Mouse (Mus musculus) neural tube, embryonic 12.5 days (tissue): ENCODE data around the gene Ccdc124. TPM values are rescaled to one million over a fixed set of nuclear protein-coding genes. Genes with fewer than 3 reads are reported as not detected.
"Not testable (repeated sequence)": the region's sequence is repeated elsewhere in the genome, so short reads cannot be mapped to it uniquely, and the experiment has no call there.

Experiments
- ATAC-seq: fragments of 200-750 bp; cut with Nextera tagmentation; 2 replicates; pipeline ENCODE4 v1.8.0; 2017; ENCODE audit warnings: low read depth, mild to moderate bottlenecking, moderate TSS enrichment, moderate library complexity; ENCODE audit not compliant: low FRiP score
- H3K27ac ChIP-seq: fragments of 300-500 bp; sonication (generic); 2 replicates; pipeline ENCODE4 v1.5.1; 2016
- H3K27me3 ChIP-seq: fragments of 300-500 bp; sonication (generic); replicated peaks from 2 replicates; pipeline ENCODE4 v1.6.1; 2016; ENCODE audit warnings: mild to moderate bottlenecking
- H3K36me3 ChIP-seq: fragments of 300-500 bp; sonication (generic); 2 replicates; pipeline ENCODE4 v1.6.1; 2016; ENCODE audit warnings: mild to moderate bottlenecking
- H3K4me1 ChIP-seq: fragments of 300-500 bp; sonication (generic); 2 replicates; pipeline ENCODE4 v1.6.1; 2016
- H3K4me2 ChIP-seq: fragments of 300-500 bp; sonication (generic); replicated peaks from 2 replicates; pipeline ENCODE4 v1.6.1; 2016; ENCODE audit warnings: mild to moderate bottlenecking
- H3K4me3 ChIP-seq: fragments of 300-500 bp; sonication (generic); 2 replicates; pipeline ENCODE4 v1.5.1; 2016
- H3K9ac ChIP-seq: fragments of 300-500 bp; sonication (generic); 2 replicates; pipeline ENCODE4 v1.6.1; 2016; ENCODE audit warnings: mild to moderate bottlenecking
- H3K9me3 ChIP-seq: fragments of 300-500 bp; sonication (generic); 2 replicates; pipeline ENCODE4 v1.6.1; 2016; ENCODE audit warnings: mild to moderate bottlenecking
- WGBS: fragments of 180-500 bp; shearing (Covaris S2); methylation state at CpG from one replicate; pipeline ENCODE4 v1.1.7; 2016; 5-methylcytosine and 5-hydroxymethylcytosine counted together
- microRNA-seq: library from miRNA; unstranded; fragments of <30 nt; microRNA quantifications from one replicate; pipeline ENCODE4, GENCODE M21; 2017
- polyA plus RNA-seq: library from polyadenylated mRNA; unstranded; fragments of >200 nt; fragmentation: Nextera tagmentation; extraction: Ambion mirVana; gene quantifications from 2 replicates; pipeline ENCODE4 v1.2.1, GENCODE M21; 2016

Gene Ccdc124
- polyA plus RNA-seq, 1 experiment from 2014 or later: 142 TPM

DNA sequence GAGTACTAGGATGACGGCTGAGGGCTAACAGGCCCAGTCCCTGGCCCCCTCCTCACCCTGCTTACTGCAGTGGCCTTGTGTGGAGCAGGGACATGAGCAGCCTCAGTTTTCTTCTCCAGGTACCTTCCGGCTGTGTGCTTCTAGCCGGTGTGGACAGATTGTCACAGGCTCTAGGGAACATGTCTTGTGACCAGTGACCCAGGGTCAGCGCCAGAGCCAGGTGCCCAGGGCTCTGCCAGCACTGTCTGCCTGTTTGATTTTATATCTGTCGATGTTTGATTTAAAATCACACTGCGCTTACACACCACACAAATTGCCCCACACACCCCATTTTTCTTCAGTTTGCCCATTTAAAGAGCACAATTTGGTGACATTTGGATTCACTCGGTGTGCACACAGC, 49.9 kb downstream of the Ccdc124 start:
- 0 out of 2 replicates have a peak, but pooled peaks cover 10% of the 10 kb centered on the region for H3K9me3 ChIP-seq
- no peak overlapping the region for H3K4me3 ChIP-seq
- 85% methylated on average over 7 of the region's 7 CpGs for WGBS
- no peak overlapping the region for H3K9ac ChIP-seq
- H3K4me1 ChIP-seq: no peaks in the 10 kb centered on the region
- no peak overlapping the region for H3K4me2 ChIP-seq
- no peaks in the 10 kb centered on the region for H3K36me3 ChIP-seq
- peaks cover 17% of the 10 kb centered on the region; the same call in 1 of the 2 replicates for H3K27me3 ChIP-seq
- ATAC-seq: no peak
- H3K27ac ChIP-seq: no peak overlapping the region

DNA sequence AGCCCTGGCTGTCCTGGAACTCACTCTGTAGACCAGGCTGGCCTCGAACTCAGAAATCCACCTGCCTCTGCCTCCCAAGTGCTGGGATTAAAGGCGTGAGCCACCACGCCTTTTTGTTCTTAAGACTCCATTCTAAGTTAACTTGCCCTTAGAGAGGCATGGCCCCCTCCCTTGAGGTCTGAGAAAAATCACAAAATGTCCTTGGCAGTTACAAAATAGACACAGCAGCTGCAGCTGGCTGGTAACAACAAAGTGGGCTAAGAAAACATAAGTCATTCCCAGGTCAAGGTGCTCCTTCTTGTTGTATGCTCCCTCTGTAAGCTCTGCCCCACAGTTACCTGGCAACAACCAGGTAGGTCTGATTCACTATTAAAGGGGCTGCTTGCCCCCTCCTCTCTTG, 51.1 kb downstream of the Ccdc124 start:
- not testable (repeated sequence) for H3K9ac ChIP-seq, H3K4me1 ChIP-seq, H3K36me3 ChIP-seq, H3K4me3 ChIP-seq, H3K27ac ChIP-seq, ATAC-seq, H3K4me2 ChIP-seq
- Histone ChIP-seq H3K9me3 (0 out of 2 replicates have a peak, but pooled peaks cover 10% of the 10 kb centered on the region), H3K27me3 (peaks cover 17% of the 10 kb centered on the region; the same call in 1 of the 2 replicates)
- 86% methylated on average over 3 of the region's 3 CpGs for WGBS

DNA sequence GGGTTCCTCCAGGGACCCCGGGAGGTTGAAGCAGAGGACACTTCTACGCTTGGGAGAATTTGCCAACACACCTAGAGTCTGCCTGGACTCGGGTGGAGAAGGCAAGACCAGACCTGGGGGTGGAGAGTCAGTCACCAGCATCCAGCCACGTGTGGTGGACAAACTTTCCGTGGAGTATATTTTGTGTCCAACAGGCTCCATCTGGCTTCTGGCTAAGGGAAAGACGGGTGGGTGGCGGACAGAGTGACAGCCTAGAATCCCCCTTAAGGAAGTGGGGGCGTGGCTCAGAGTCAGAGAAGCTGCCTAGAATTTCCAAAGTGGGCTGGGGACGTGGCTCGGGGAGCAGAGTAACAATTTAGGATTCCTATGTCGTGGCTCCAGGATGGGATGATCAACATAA, 51.7 kb downstream of the Ccdc124 start:
- H3K4me3 ChIP-seq: no peak overlapping the region
- H3K27ac ChIP-seq: no peak overlapping the region
- H3K9me3 ChIP-seq: 0 out of 2 replicates have a peak, but pooled peaks cover 9% of the 10 kb centered on the region
- WGBS: 48% methylated on average over 11 of the region's 11 CpGs
- no peak overlapping the region for H3K4me2 ChIP-seq
- ATAC-seq: no peak
- 0 out of 2 replicates have a peak, but pooled peaks cover 3% of the 10 kb centered on the region for H3K4me1 ChIP-seq
- no peaks in the 10 kb centered on the region for H3K36me3 ChIP-seq
- no peak overlapping the region for H3K9ac ChIP-seq
- H3K27me3 ChIP-seq: peaks cover 21% of the 10 kb centered on the region

DNA sequence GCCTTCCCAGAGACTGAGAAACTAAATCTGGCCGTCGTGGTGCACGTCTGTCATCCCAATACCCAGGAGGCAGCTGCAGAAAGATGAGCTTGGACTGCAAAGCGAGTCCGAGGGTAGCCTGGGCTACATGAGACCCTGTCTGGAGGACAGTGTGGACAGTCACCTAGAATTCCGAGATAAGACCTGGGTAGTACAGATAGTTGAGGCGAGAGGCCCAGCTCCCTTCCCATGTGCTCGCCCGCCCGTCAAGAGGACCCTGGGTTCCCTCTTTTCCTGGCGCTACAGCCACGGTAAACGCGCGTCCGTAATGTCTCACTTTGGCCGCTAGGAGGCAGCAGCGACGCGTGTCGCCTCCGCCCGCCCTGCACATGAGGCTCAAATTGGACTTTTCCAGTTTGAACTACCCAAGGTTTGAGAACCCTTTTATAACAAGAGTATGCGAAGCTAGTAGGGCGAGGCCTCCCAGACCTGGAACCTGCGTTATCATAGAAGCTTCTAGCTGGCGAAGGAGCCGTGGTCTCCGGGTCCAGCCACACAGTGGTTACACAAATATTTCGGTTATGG, 52.3 kb downstream of the Ccdc124 start:
- Histone ChIP-seq H3K9me3 (0 out of 2 replicates have a peak, but pooled peaks cover 7% of the 10 kb centered on the region), H3K36me3 (no peaks in the 10 kb centered on the region), H3K27ac (no peak overlapping the region), H3K4me2 (no peak overlapping the region), H3K27me3 (peaks cover 26% of the 10 kb centered on the region), H3K4me3 (no peak overlapping the region), H3K4me1 (peaks cover 8% of the 10 kb centered on the region; the same call in 1 of the 2 replicates), H3K9ac (no peak overlapping the region)
- peak; percentile 22; the same call in 1 of the 2 replicates for ATAC-seq
- 17% methylated on average over 30 of the region's 30 CpGs for WGBS

DNA sequence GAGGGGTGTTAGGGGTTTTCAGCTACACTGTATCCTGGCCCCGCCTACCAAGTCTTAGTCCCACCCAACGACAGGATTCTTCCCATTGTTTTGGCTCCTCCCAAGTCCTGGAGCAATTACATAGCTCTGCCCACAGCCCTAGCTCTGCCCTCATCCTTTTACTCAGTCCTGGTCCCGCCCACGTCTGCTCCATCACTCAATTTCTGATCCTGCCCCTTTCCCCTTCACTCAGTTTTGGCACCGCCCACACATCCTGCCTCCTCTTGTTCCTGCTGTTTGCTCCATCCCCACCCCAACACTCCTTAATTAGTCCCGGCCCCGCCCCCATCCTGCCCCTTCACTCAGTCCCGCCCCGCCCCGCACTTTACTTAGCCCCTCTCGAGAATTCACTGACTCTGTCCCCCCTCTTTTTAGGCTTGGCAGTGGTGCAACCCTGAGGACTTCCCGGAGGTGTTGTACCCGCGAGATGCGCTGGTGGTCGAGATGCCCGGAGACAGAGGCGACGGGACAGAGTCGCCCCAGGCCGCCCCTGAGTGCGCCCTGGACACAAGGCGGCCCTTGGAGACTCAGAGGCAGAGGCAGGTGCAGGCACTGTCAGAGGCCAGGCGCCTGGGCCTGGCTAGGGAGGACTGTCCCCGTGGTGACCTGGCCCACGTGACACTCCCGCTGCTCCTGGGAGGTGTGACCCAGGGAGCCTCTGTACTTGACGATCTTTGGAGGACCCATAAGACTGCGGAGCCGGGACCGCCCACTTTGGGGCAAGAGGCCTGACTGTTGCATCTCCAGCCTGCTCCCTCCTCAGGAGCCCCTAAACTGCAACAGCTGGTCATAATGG, 53.4 kb downstream of the Ccdc124 start:
- Histone ChIP-seq H3K27ac (no peak overlapping the region), H3K9ac (no peak overlapping the region), H3K4me2 (peak overlapping the region; percentile 31), H3K27me3 (peaks cover 35% of the 10 kb centered on the region), H3K4me3 (no peak overlapping the region), H3K4me1 (peaks cover 8% of the 10 kb centered on the region; the same call in 1 of the 2 replicates), H3K36me3 (no peaks in the 10 kb centered on the region), H3K9me3 (0 out of 2 replicates have a peak, but pooled peaks cover 7% of the 10 kb centered on the region)
- peak; percentile 75 for ATAC-seq
- WGBS: 3% methylated on average over 31 of the region's 31 CpGs

Small RNAs within 50 kb of the gene (microRNA-seq; reads per million reads assigned to microRNA genes)
- gene Mir7067: not detected

Other genes starting within 250 kb of the Ccdc124 start
- 0.14 TPM in 1 of 2 replicates, not detected in the other for gene Gdf15, start 241.5 kb downstream of the Ccdc124 start, polyA plus RNA-seq
- 181 and 188 TPM in 2 replicates for gene Pgpep1, start 213.5 kb downstream of the Ccdc124 start, polyA plus RNA-seq
- gene Lsm4, start 200.7 kb downstream of the Ccdc124 start, polyA plus RNA-seq: 264 and 277 TPM in 2 replicates
- gene Jund, start 175.0 kb downstream of the Ccdc124 start, polyA plus RNA-seq: 248 and 267 TPM in 2 replicates
- gene Iqcn, start 170.5 kb downstream of the Ccdc124 start, polyA plus RNA-seq: 0.06 and 0.16 TPM in 2 replicates
- gene Gm3336, start 155.4 kb downstream of the Ccdc124 start, polyA plus RNA-seq: not detected in 2 replicates
- 0.19 and 0.41 TPM in 2 replicates for gene Pde4c, start 150.2 kb downstream of the Ccdc124 start, polyA plus RNA-seq
- 184 and 199 TPM in 2 replicates for gene Rab3a, start 119.3 kb downstream of the Ccdc124 start, polyA plus RNA-seq
- 45.0 and 51.2 TPM in 2 replicates for gene Mpv17l2, start 113.0 kb downstream of the Ccdc124 start, polyA plus RNA-seq
- 84.0 and 84.6 TPM in 2 replicates for gene Pik3r2, start 97.2 kb downstream of the Ccdc124 start, polyA plus RNA-seq
- 15.9 and 17.4 TPM in 2 replicates for gene Mast3, start 68.9 kb downstream of the Ccdc124 start, polyA plus RNA-seq
- not detected in 2 replicates for gene Il12rb1, start 65.5 kb downstream of the Ccdc124 start, polyA plus RNA-seq
- 9.7 and 10.2 TPM in 2 replicates for gene Arrdc2, start 34.2 kb downstream of the Ccdc124 start, polyA plus RNA-seq
- gene Kcnn1, start 10.7 kb downstream of the Ccdc124 start, polyA plus RNA-seq: 24.8 and 26.4 TPM in 2 replicates
- gene Slc5a5, start 18.8 kb upstream of the Ccdc124 start, polyA plus RNA-seq: 0.91 and 1.5 TPM in 2 replicates
- 2,364 and 2,595 TPM in 2 replicates for gene Rpl18a, start 23.5 kb upstream of the Ccdc124 start, polyA plus RNA-seq
- 59.3 and 62.6 TPM in 2 replicates for gene Map1s, start 32.0 kb upstream of the Ccdc124 start, polyA plus RNA-seq